Mouse (Mus musculus): Measurements from ENCODE around the gene Zscan2.

The Zscan2 gene

GRCm38 (mm10) chr7:80843910-80844640 lies 16.6 kb upstream of the Zscan2 start:
- DNase-seq (ENCODE audit: low read depth, low spot score): no peak

- no peak for DNase-seq (ENCODE audit: low read depth, low spot score)
These were observed 16.0 kb upstream of the Zscan2 start for GRCm38 (mm10) chr7:80844691-80845090.

GRCm38 (mm10) chr7:80845621-80846279 lies 15.0 kb upstream of the Zscan2 start:
- DNase-seq (ENCODE audit: low read depth, low spot score): no peak

- DNase-seq (ENCODE audit: low read depth, low spot score): no peak
These were observed 14.4 kb upstream of the Zscan2 start for GRCm38 (mm10) chr7:80846280-80846678.

- no peak for DNase-seq (ENCODE audit: low read depth, low spot score)
These were observed 14.0 kb upstream of the Zscan2 start for GRCm38 (mm10) chr7:80846709-80847108.

- DNase-seq (ENCODE audit: low read depth, low spot score): no peak
These were observed 11.5 kb upstream of the Zscan2 start for GRCm38 (mm10) chr7:80849267-80849666.

GRCm38 (mm10) chr7:80849710-80850109 lies 11.0 kb upstream of the Zscan2 start:
- peak; percentile 63 for DNase-seq (ENCODE audit: low read depth, low spot score)

GRCm38 (mm10) chr7:80850520-80850919 lies 10.2 kb upstream of the Zscan2 start:
- DNase-seq (ENCODE audit: low read depth, low spot score): no peak

- DNase-seq (ENCODE audit: low read depth, low spot score): no peak
These were observed 7.5 kb upstream of the Zscan2 start for GRCm38 (mm10) chr7:80853218-80853617.

GRCm38 (mm10) chr7:80855316-80855715 lies 5.4 kb upstream of the Zscan2 start:
- no peak for DNase-seq (ENCODE audit: low read depth, low spot score)

- DNase-seq (ENCODE audit: low read depth, low spot score): no peak
These were observed 3.5 kb upstream of the Zscan2 start for GRCm38 (mm10) chr7:80857181-80857580.

- no peak for DNase-seq (ENCODE audit: low read depth, low spot score)
These were observed 493 bp upstream of the Zscan2 start for GRCm38 (mm10) chr7:80860227-80860626.

GRCm38 (mm10) chr7:80862475-80862874 lies 1.8 kb downstream of the Zscan2 start:
- DNase-seq (ENCODE audit: low read depth, low spot score): no peak

GRCm38 (mm10) chr7:80863520-80863919 lies 2.8 kb downstream of the Zscan2 start:
- no peak for DNase-seq (ENCODE audit: low read depth, low spot score)

- DNase-seq (ENCODE audit: low read depth, low spot score): no peak
These were observed 3.4 kb downstream of the Zscan2 start for GRCm38 (mm10) chr7:80864151-80864550.

- no peak for DNase-seq (ENCODE audit: low read depth, low spot score)
These were observed 4.1 kb downstream of the Zscan2 start for GRCm38 (mm10) chr7:80864831-80865230.

- DNase-seq (ENCODE audit: low read depth, low spot score): no peak
These were observed 4.8 kb downstream of the Zscan2 start for GRCm38 (mm10) chr7:80865521-80865920.

GRCm38 (mm10) chr7:80866514-80867147 lies 5.9 kb downstream of the Zscan2 start:
- no peak for DNase-seq (ENCODE audit: low read depth, low spot score)

GRCm38 (mm10) chr7:80868686-80869085 lies 8.0 kb downstream of the Zscan2 start:
- no peak for DNase-seq (ENCODE audit: low read depth, low spot score)

- DNase-seq (ENCODE audit: low read depth, low spot score): no peak
These were observed 12.3 kb downstream of the Zscan2 start for GRCm38 (mm10) chr7:80873038-80873437.

GRCm38 (mm10) chr7:80873631-80874030 lies 12.9 kb downstream of the Zscan2 start:
- no peak for DNase-seq (ENCODE audit: low read depth, low spot score)

GRCm38 (mm10) chr7:80875727-80876126 lies 15.0 kb downstream of the Zscan2 start:
- no peak for DNase-seq (ENCODE audit: low read depth, low spot score)

All from retina, adult 2 months (tissue).